Mouse (Mus musculus): ENCODE measurements around the gene Stard9. TPM values are rescaled to one million over a fixed set of nuclear protein-coding genes. Genes with fewer than 3 reads are reported as not detected.

The Stard9 gene
- total and polyA plus RNA-seq, 3 experiments, result 0.50 to 1.1 TPM; not detected in 1

GRCm38 (mm10) chr2:120628076-120628865 lies 650 bp upstream of the Stard9 start:
- no peak for DNase-seq (ENCODE audit: low read depth, low spot score)

GRCm38 (mm10) chr2:120630246-120630645 lies 1.3 kb downstream of the Stard9 start:
- Histone ChIP-seq H3K27me3 (ENCODE audit: control insufficient read depth in 1 of 2, insufficient read depth in 2 of 2, low read length in 2 of 2) (no peaks in the 10 kb centered on the region), H3K9me3 (replicated peaks; ENCODE audit: insufficient read depth, low read length) (no peaks in the 10 kb centered on the region), H3K27ac (ENCODE audit: control insufficient read depth, low read depth, low read length) (no peak overlapping the region), H3K9ac (ENCODE audit: control insufficient read depth, low read depth, low read length, poor library complexity, severe bottlenecking) (no peak overlapping the region), H3K4me1 (ENCODE audit: control insufficient read depth in 1 of 2, insufficient read depth in 2 of 2, low read length in 2 of 2) (peaks cover 0 to 30% of the 10 kb centered on the region in 2 experiments), H3K4me3 (ENCODE audit: control insufficient read depth in 1 of 2, insufficient read depth in 1 of 2, low read depth in 2 of 2, low read length in 2 of 2) (no peak overlapping the region), H3K79me2 (ENCODE audit: control insufficient read depth, insufficient read depth, low read length, poor library complexity) (no peaks in the 10 kb centered on the region), H3K36me3 (ENCODE audit: control insufficient read depth in 1 of 2, insufficient read depth in 2 of 2, low read length in 2 of 2) (peaks cover 0 to 28% of the 10 kb centered on the region in 2 experiments; a peak in 2 of 4 replicates)
- TF ChIP-seq USF1 (IDR thresholded peaks at IDR 0.05; ENCODE audit: low read depth, low read length), result no peak
- TF ChIP-seq MYB (IDR thresholded peaks at IDR 0.05; ENCODE audit: low read depth, low read length), result no peak
- no peak for TF ChIP-seq MAX (IDR thresholded peaks at IDR 0.05; ENCODE audit: low read length)
- TF ChIP-seq CHD2 (IDR thresholded peaks at IDR 0.05; ENCODE audit: low read length), result no peak
- TF ChIP-seq NRF1 (IDR thresholded peaks at IDR 0.05; ENCODE audit: insufficient read depth, low read depth, low read length, poor library complexity, severe bottlenecking), result no peak
- TF ChIP-seq SMC3 (IDR thresholded peaks at IDR 0.05; ENCODE audit: low read depth, low read length), result no peak
- no peak for TF ChIP-seq KAT2A (conservative IDR thresholded peaks at IDR 0.05; ENCODE audit: low read depth, low read length)
- no peak for TF ChIP-seq ZNF384 (IDR thresholded peaks at IDR 0.05; ENCODE audit: low read depth, low read length)
- no peak for TF ChIP-seq UBTF (IDR thresholded peaks at IDR 0.05; ENCODE audit: borderline replicate concordance, insufficient read depth, low read depth, low read length)
- TF ChIP-seq EP300 (IDR thresholded peaks at IDR 0.05; ENCODE audit: low read depth in 1 of 2, low read length in 2 of 2), result no peak
- no peak for TF ChIP-seq RCOR1 (IDR thresholded peaks at IDR 0.05; ENCODE audit: low read depth, low read length)
- no peak for TF ChIP-seq GATA1 (IDR thresholded peaks at IDR 0.05; ENCODE audit: low read depth, low read length)
- TF ChIP-seq MYC (IDR thresholded peaks at IDR 0.05; ENCODE audit: low read depth, low read length), result no peak
- TF ChIP-seq ZMIZ1 (IDR thresholded peaks at IDR 0.05; ENCODE audit: low read depth, low read length), result no peak
- TF ChIP-seq BHLHE40 (IDR thresholded peaks at IDR 0.05; ENCODE audit: borderline replicate concordance, low read depth, low read length), result no peak
- TF ChIP-seq SIN3A (IDR thresholded peaks at IDR 0.05; ENCODE audit: low read length), result no peak
- TF ChIP-seq TAL1 (IDR thresholded peaks at IDR 0.05; ENCODE audit: low read length), result no peak
- TF ChIP-seq TCF12 (IDR thresholded peaks at IDR 0.05; ENCODE audit: low read depth, low read length), result no peak
- no peak for TF ChIP-seq MAZ (IDR thresholded peaks at IDR 0.05; ENCODE audit: low read depth, low read length)
- DNase-seq (ENCODE audit: low read depth, low spot score), result no peak

More at GRCm38 (mm10) chr2:120628076-120628865, 650 bp upstream of the Stard9 start:
- Histone ChIP-seq H3K79me2 (ENCODE audit: control insufficient read depth, insufficient read depth, low read length, poor library complexity) (no peaks in the 10 kb centered on the region), H3K4me1 (ENCODE audit: control insufficient read depth in 1 of 2, insufficient read depth in 2 of 2, low read length in 2 of 2) (peaks cover 0 to 30% of the 10 kb centered on the region in 2 experiments), H3K36me3 (ENCODE audit: control insufficient read depth in 1 of 2, insufficient read depth in 2 of 2, low read length in 2 of 2) (peaks cover 0 to 28% of the 10 kb centered on the region in 2 experiments; a peak in 2 of 4 replicates), H3K27ac (ENCODE audit: control insufficient read depth, low read depth, low read length) (no peak overlapping the region), H3K4me3 (ENCODE audit: control insufficient read depth in 1 of 2, insufficient read depth in 1 of 2, low read depth in 2 of 2, low read length in 2 of 2) (peak overlapping the region; percentile 57 to 99), H3K9ac (ENCODE audit: control insufficient read depth, low read depth, low read length, poor library complexity, severe bottlenecking) (peak overlapping the region; percentile 53), H3K27me3 (ENCODE audit: control insufficient read depth in 1 of 2, insufficient read depth in 2 of 2, low read length in 2 of 2) (no peaks in the 10 kb centered on the region), H3K9me3 (replicated peaks; ENCODE audit: insufficient read depth, low read length) (no peaks in the 10 kb centered on the region)
- TF ChIP-seq CHD2 (IDR thresholded peaks at IDR 0.05; ENCODE audit: low read length), result no peak
- peak; percentile 49; the same call in 1 of the 2 replicates for TF ChIP-seq MAFK (IDR thresholded peaks at IDR 0.05; ENCODE audit: borderline replicate concordance, low read depth, low read length)
- TF ChIP-seq SIN3A (IDR thresholded peaks at IDR 0.05; ENCODE audit: low read length), result peak; percentile 59; the same call in 1 of the 2 replicates
- TF ChIP-seq ZNF384 (IDR thresholded peaks at IDR 0.05; ENCODE audit: low read depth, low read length), result peak; percentile 70
- peak; percentile 96 for TF ChIP-seq TBP (IDR thresholded peaks at IDR 0.05; ENCODE audit: low read depth, low read length)
